Mouse (Mus musculus): ENCODE results near the gene Gjc1. TPM values are rescaled to one million over a fixed set of nuclear protein-coding genes. Genes with fewer than 3 reads are reported as not detected.

The Gjc1 gene
- polyA plus RNA-seq, 1 experiment from 2014 or later, result 56.6 TPM

GRCm38 (mm10) chr11:102794157-102794556 is 25.3 kb downstream of the Gjc1 start:
- Histone ChIP-seq H3K27ac (ENCODE audit: low read depth, low read length) (peak overlapping the region; percentile 82), H3K27me3 (ENCODE audit: control insufficient read depth, insufficient read depth, low read length) (no peaks in the 10 kb centered on the region), H3K4me3 (ENCODE audit: low read depth, low read length) (no peak overlapping the region), H3K4me2 (peak overlapping the region; percentile 24; the same call in 1 of the 2 replicates), H3K4me1 (ENCODE audit: control insufficient read depth, insufficient read depth, low read length) (peaks cover 36% of the 10 kb centered on the region), H3K36me3 (ENCODE audit: control insufficient read depth, insufficient read depth, low read length) (peaks cover 2% of the 10 kb centered on the region; the same call in 1 of the 2 replicates), H3K9me3 (replicated peaks; ENCODE audit: control insufficient read depth, low read length) (no peaks in the 10 kb centered on the region), H3K9ac (ENCODE audit: low read depth, low read length) (no peak overlapping the region; the same call in 1 of the 2 replicates)
- ATAC-seq (replicated peaks; ENCODE audit: insufficient number of reproducible peaks, low FRiP score, low TSS enrichment), result no peak
- 33% methylated on average over 8 of the region's 8 CpGs for WGBS (ENCODE audit: insufficient replicate concordance)

- no peak for ATAC-seq (replicated peaks; ENCODE audit: insufficient number of reproducible peaks, low FRiP score, low TSS enrichment)
- Histone ChIP-seq H3K27ac (ENCODE audit: low read depth, low read length) (peak overlapping the region; percentile 73), H3K27me3 (ENCODE audit: control insufficient read depth, insufficient read depth, low read length) (no peaks in the 10 kb centered on the region), H3K36me3 (ENCODE audit: control insufficient read depth, insufficient read depth, low read length) (0 out of 2 replicates have a peak, but pooled peaks cover 2% of the 10 kb centered on the region), H3K9ac (ENCODE audit: low read depth, low read length) (peak overlapping the region; percentile 47), H3K4me1 (ENCODE audit: control insufficient read depth, insufficient read depth, low read length) (peaks cover 40% of the 10 kb centered on the region), H3K9me3 (replicated peaks; ENCODE audit: control insufficient read depth, low read length) (no peaks in the 10 kb centered on the region), H3K4me3 (ENCODE audit: low read depth, low read length) (no peak overlapping the region), H3K4me2 (peak overlapping the region; percentile 20)
- WGBS (ENCODE audit: insufficient replicate concordance), result 35% methylated on average over 14 of the region's 14 CpGs
These were observed 27.6 kb downstream of the Gjc1 start for GRCm38 (mm10) chr11:102791682-102792445.

GRCm38 (mm10) chr11:102787688-102788177 is 31.8 kb downstream of the Gjc1 start:
- Histone ChIP-seq H3K4me1 (ENCODE audit: control insufficient read depth, insufficient read depth, low read length) (peaks cover 38% of the 10 kb centered on the region), H3K4me3 (ENCODE audit: low read depth, low read length) (no peak overlapping the region), H3K9ac (ENCODE audit: low read depth, low read length) (no peak overlapping the region), H3K4me2 (no peak overlapping the region), H3K27me3 (ENCODE audit: control insufficient read depth, insufficient read depth, low read length) (no peaks in the 10 kb centered on the region), H3K27ac (ENCODE audit: low read depth, low read length) (no peak overlapping the region), H3K36me3 (ENCODE audit: control insufficient read depth, insufficient read depth, low read length) (no peaks in the 10 kb centered on the region), H3K9me3 (replicated peaks; ENCODE audit: control insufficient read depth, low read length) (no peaks in the 10 kb centered on the region)
- ATAC-seq (replicated peaks; ENCODE audit: insufficient number of reproducible peaks, low FRiP score, low TSS enrichment), result no peak
- WGBS (ENCODE audit: insufficient replicate concordance), result 58% methylated on average over 5 of the region's 5 CpGs

GRCm38 (mm10) chr11:102783443-102783842 is 36.1 kb downstream of the Gjc1 start:
- WGBS (ENCODE audit: insufficient replicate concordance), result 26% methylated on average over 7 of the region's 7 CpGs
- Histone ChIP-seq H3K27ac (ENCODE audit: low read depth, low read length) (peak overlapping the region; percentile 82), H3K4me3 (ENCODE audit: low read depth, low read length) (no peak overlapping the region), H3K4me1 (ENCODE audit: control insufficient read depth, insufficient read depth, low read length) (peaks cover 42% of the 10 kb centered on the region), H3K9me3 (replicated peaks; ENCODE audit: control insufficient read depth, low read length) (no peaks in the 10 kb centered on the region), H3K27me3 (ENCODE audit: control insufficient read depth, insufficient read depth, low read length) (no peaks in the 10 kb centered on the region), H3K36me3 (ENCODE audit: control insufficient read depth, insufficient read depth, low read length) (no peaks in the 10 kb centered on the region), H3K4me2 (peak overlapping the region; percentile 37), H3K9ac (ENCODE audit: low read depth, low read length) (peak overlapping the region; percentile 60; the same call in 1 of the 2 replicates)
- peak; percentile 44 for ATAC-seq (replicated peaks; ENCODE audit: insufficient number of reproducible peaks, low FRiP score, low TSS enrichment)

GRCm38 (mm10) chr11:102781523-102781922 is 38.0 kb downstream of the Gjc1 start:
- no peak for ATAC-seq (replicated peaks; ENCODE audit: insufficient number of reproducible peaks, low FRiP score, low TSS enrichment)
- no peaks in the 10 kb centered on the region for H3K9me3 ChIP-seq (replicated peaks; ENCODE audit: control insufficient read depth, low read length)
- WGBS (ENCODE audit: insufficient replicate concordance), result 82% methylated on average over 4 of the region's 4 CpGs
- H3K4me2 ChIP-seq, result no peak overlapping the region
- H3K4me1 ChIP-seq (ENCODE audit: control insufficient read depth, insufficient read depth, low read length), result peaks cover 48% of the 10 kb centered on the region
- H3K36me3 ChIP-seq (ENCODE audit: control insufficient read depth, insufficient read depth, low read length), result 0 out of 2 replicates have a peak, but pooled peaks cover 3% of the 10 kb centered on the region
- no peaks in the 10 kb centered on the region for H3K27me3 ChIP-seq (ENCODE audit: control insufficient read depth, insufficient read depth, low read length)
- no peak overlapping the region for H3K9ac ChIP-seq (ENCODE audit: low read depth, low read length)
- H3K27ac ChIP-seq (ENCODE audit: low read depth, low read length), result no peak overlapping the region
- H3K4me3 ChIP-seq (ENCODE audit: low read depth, low read length), result no peak overlapping the region

GRCm38 (mm10) chr11:102780986-102781351 is 38.5 kb downstream of the Gjc1 start:
- H3K36me3 ChIP-seq (ENCODE audit: control insufficient read depth, insufficient read depth, low read length), result 0 out of 2 replicates have a peak, but pooled peaks cover 3% of the 10 kb centered on the region
- no peaks in the 10 kb centered on the region for H3K9me3 ChIP-seq (replicated peaks; ENCODE audit: control insufficient read depth, low read length)
- H3K9ac ChIP-seq (ENCODE audit: low read depth, low read length), result peak overlapping the region; percentile 44; the same call in 1 of the 2 replicates
- H3K27me3 ChIP-seq (ENCODE audit: control insufficient read depth, insufficient read depth, low read length), result no peaks in the 10 kb centered on the region
- ATAC-seq (replicated peaks; ENCODE audit: insufficient number of reproducible peaks, low FRiP score, low TSS enrichment), result no peak
- H3K27ac ChIP-seq (ENCODE audit: low read depth, low read length), result no peak overlapping the region
- 36% methylated on average over 10 of the region's 10 CpGs for WGBS (ENCODE audit: insufficient replicate concordance)
- H3K4me1 ChIP-seq (ENCODE audit: control insufficient read depth, insufficient read depth, low read length), result peaks cover 48% of the 10 kb centered on the region
- no peak overlapping the region; the same call in 1 of the 2 replicates for H3K4me3 ChIP-seq (ENCODE audit: low read depth, low read length)
- peak overlapping the region; percentile 45 for H3K4me2 ChIP-seq

- ATAC-seq (replicated peaks; ENCODE audit: insufficient number of reproducible peaks, low FRiP score, low TSS enrichment), result no peak
- H3K9ac ChIP-seq (ENCODE audit: low read depth, low read length), result peak overlapping the region; percentile 44; the same call in 1 of the 2 replicates
- H3K27me3 ChIP-seq (ENCODE audit: control insufficient read depth, insufficient read depth, low read length), result no peaks in the 10 kb centered on the region
- H3K4me1 ChIP-seq (ENCODE audit: control insufficient read depth, insufficient read depth, low read length), result peaks cover 48% of the 10 kb centered on the region
- H3K9me3 ChIP-seq (replicated peaks; ENCODE audit: control insufficient read depth, low read length), result no peaks in the 10 kb centered on the region
- WGBS (ENCODE audit: insufficient replicate concordance), result 35% methylated on average over 11 of the region's 11 CpGs
- no peak overlapping the region for H3K27ac ChIP-seq (ENCODE audit: low read depth, low read length)
- peak overlapping the region; percentile 45 for H3K4me2 ChIP-seq
- no peak overlapping the region; the same call in 1 of the 2 replicates for H3K4me3 ChIP-seq (ENCODE audit: low read depth, low read length)
- 0 out of 2 replicates have a peak, but pooled peaks cover 3% of the 10 kb centered on the region for H3K36me3 ChIP-seq (ENCODE audit: control insufficient read depth, insufficient read depth, low read length)
These were observed 39.1 kb downstream of the Gjc1 start for GRCm38 (mm10) chr11:102780271-102780985.

GRCm38 (mm10) chr11:102779824-102780223 is 39.7 kb downstream of the Gjc1 start:
- WGBS (ENCODE audit: insufficient replicate concordance), result 73% methylated on average over 7 of the region's 7 CpGs
- Histone ChIP-seq H3K4me3 (ENCODE audit: low read depth, low read length) (no peak overlapping the region), H3K36me3 (ENCODE audit: control insufficient read depth, insufficient read depth, low read length) (0 out of 2 replicates have a peak, but pooled peaks cover 3% of the 10 kb centered on the region), H3K4me1 (ENCODE audit: control insufficient read depth, insufficient read depth, low read length) (peaks cover 46% of the 10 kb centered on the region), H3K9me3 (replicated peaks; ENCODE audit: control insufficient read depth, low read length) (no peaks in the 10 kb centered on the region), H3K27ac (ENCODE audit: low read depth, low read length) (no peak overlapping the region), H3K4me2 (no peak overlapping the region), H3K27me3 (ENCODE audit: control insufficient read depth, insufficient read depth, low read length) (no peaks in the 10 kb centered on the region), H3K9ac (ENCODE audit: low read depth, low read length) (no peak overlapping the region)
- no peak for ATAC-seq (replicated peaks; ENCODE audit: insufficient number of reproducible peaks, low FRiP score, low TSS enrichment)

Measured in heart, embryonic 11.5 days (tissue).